Mouse (Mus musculus) kidney, embryonic 15.5 days (tissue): Measurements from ENCODE around the gene Hnrnph3. TPM values are rescaled to one million over a fixed set of nuclear protein-coding genes. Genes with fewer than 3 reads are reported as not detected.
"Not testable (repeated sequence)": the region's sequence is repeated elsewhere in the genome, so short reads cannot be mapped to it uniquely, and the experiment has no call there.

Experiments used
- ATAC-seq: fragments of 200-750 bp; cut with Nextera tagmentation; replicated peaks from 2 replicates; pipeline ENCODE4 v1.8.0; 2017; ENCODE audit warnings: moderate TSS enrichment; ENCODE audit not compliant: low FRiP score
- H3K27ac ChIP-seq: fragments of 300-500 bp; sonication (generic); 2 replicates; pipeline ENCODE4 v1.5.1; 2015; ENCODE audit warnings: mild to moderate bottlenecking, inconsistent platforms
- H3K27me3 ChIP-seq: fragments of 300-500 bp; sonication (generic); 2 replicates; pipeline ENCODE4 v1.6.1; 2015; ENCODE audit warnings: inconsistent platforms
- H3K36me3 ChIP-seq: fragments of 300-500 bp; sonication (generic); 2 replicates; pipeline ENCODE4 v1.6.1; 2015; ENCODE audit warnings: inconsistent platforms
- H3K4me1 ChIP-seq: fragments of 300-500 bp; sonication (generic); 2 replicates; pipeline ENCODE4 v1.6.1; 2015; ENCODE audit warnings: inconsistent platforms
- H3K4me2 ChIP-seq: fragments of 300-500 bp; sonication (generic); 2 replicates; pipeline ENCODE4 v1.6.1; 2015; ENCODE audit warnings: moderate library complexity, mild to moderate bottlenecking, inconsistent platforms
- H3K4me3 ChIP-seq: fragments of 300-500 bp; sonication (generic); replicated peaks from 2 replicates; pipeline ENCODE4 v1.5.1; 2015; ENCODE audit warnings: mild to moderate bottlenecking, inconsistent platforms
- H3K9ac ChIP-seq: fragments of 300-500 bp; sonication (generic); 2 replicates; pipeline ENCODE4 v1.6.1; 2015; ENCODE audit warnings: mild to moderate bottlenecking, inconsistent platforms
- H3K9me3 ChIP-seq: fragments of 300-500 bp; sonication (generic); replicated peaks from 2 replicates; pipeline ENCODE4 v1.6.1; 2016; ENCODE audit warnings: inconsistent platforms
- WGBS: fragments of 180-500 bp; shearing (Covaris S2); methylation state at CpG from one replicate; pipeline ENCODE4 v1.1.7; 2015; ENCODE audit warnings: mixed read lengths; 5-methylcytosine and 5-hydroxymethylcytosine counted together
- polyA plus RNA-seq: library from polyadenylated mRNA; unstranded; fragments of >200 nt; fragmentation: Nextera tagmentation; extraction: Ambion mirVana; gene quantifications from 2 replicates; pipeline ENCODE4 v1.2.1, GENCODE M21; 2015

The Hnrnph3 gene
- polyA plus RNA-seq = 124 and 125 TPM in 2 replicates

DNA sequence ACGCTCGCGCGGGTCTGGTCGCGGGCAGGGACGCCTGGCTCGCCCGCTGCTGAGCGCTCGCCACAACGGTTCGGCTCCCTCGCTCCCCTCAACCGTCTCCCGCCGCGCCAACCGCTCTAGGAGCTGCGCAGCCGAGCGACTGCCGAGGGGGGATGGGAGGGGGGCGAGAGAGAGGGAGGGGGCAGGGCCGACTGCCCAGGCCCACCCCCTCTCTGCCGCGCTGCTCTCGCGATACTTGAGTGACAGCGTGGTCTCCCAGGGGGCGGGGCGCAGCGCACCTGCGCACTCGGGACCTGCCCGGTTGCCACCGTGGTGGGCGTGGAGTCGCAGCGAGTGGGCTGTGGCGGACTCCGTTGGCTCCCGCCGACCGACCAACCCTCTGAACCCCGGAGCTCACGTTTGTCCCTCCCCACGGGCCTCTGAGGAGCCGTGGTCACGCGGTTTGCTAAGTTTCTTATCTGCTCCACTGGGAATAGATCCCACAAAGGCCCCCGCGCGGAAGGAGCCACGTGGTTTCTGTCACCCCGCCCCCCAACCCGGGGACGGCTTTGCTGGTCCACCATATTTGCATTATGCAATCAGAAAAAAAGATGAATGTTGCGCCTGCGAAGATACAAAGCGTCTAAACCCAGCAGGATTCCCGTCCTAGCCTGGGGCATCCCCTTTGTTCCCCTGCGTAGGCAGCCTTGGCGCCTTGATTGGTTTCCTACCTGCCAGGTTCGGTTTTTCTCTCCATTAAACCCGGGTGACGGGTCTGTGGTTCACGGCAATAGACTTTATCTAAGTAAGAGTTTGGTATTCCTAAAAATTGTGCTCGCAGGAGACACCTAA, at the start of gene Hnrnph3, which contains the start of gene Pbld2:
Hnrnph3 (minus strand) TSS at position 469 of the 831 bp plus-strand sequence.
Pbld2 (plus strand) TSS at position 567 of the 831 bp plus-strand sequence.
- no peaks in the 10 kb centered on the region for H3K27me3 ChIP-seq
- H3K36me3 ChIP-seq = no peaks in the 10 kb centered on the region
- peak; percentile 94 for ATAC-seq
- peak within 1 kb of the TSS; percentile 99 for H3K9ac ChIP-seq
- peak within 1 kb of the TSS; percentile 89 for H3K4me3 ChIP-seq
- peaks cover 41% of the 10 kb centered on the region for H3K4me1 ChIP-seq
- H3K9me3 ChIP-seq = no peaks in the 10 kb centered on the region
- peak within 1 kb of the TSS; percentile 100 for H3K27ac ChIP-seq
- under 1% methylated on average over 51 of the region's 69 CpGs for WGBS
- H3K4me2 ChIP-seq = peak within 1 kb of the TSS; percentile 69

GRCm38 (mm10) chr10:63065988-63066387, 42.0 kb upstream of the Hnrnph3 start:
- Histone ChIP-seq H3K27me3 (no peaks in the 10 kb centered on the region), H3K27ac (no peak overlapping the region), H3K4me1 (peaks cover 3% of the 10 kb centered on the region; the same call in 1 of the 2 replicates), H3K9me3 (no peaks in the 10 kb centered on the region), H3K4me2 (no peak overlapping the region), H3K36me3 (no peaks in the 10 kb centered on the region), H3K4me3 (no peak overlapping the region), H3K9ac (no peak overlapping the region)
- 8% methylated on average over 5 of the region's 5 CpGs for WGBS
- peak; percentile 73 for ATAC-seq

- peaks cover 6% of the 10 kb centered on the region for H3K4me1 ChIP-seq
- no peaks in the 10 kb centered on the region for H3K9me3 ChIP-seq
- H3K27me3 ChIP-seq = no peaks in the 10 kb centered on the region
- WGBS = 61% methylated on average over 8 of the region's 8 CpGs
- no peak overlapping the region for H3K4me3 ChIP-seq
- no peak for ATAC-seq
- no peaks in the 10 kb centered on the region for H3K36me3 ChIP-seq
- no peak overlapping the region for H3K9ac ChIP-seq
- no peak overlapping the region for H3K4me2 ChIP-seq
- H3K27ac ChIP-seq = no peak overlapping the region
Observed at GRCm38 (mm10) chr10:63065561-63065960, 41.5 kb upstream of the Hnrnph3 start.

DNA sequence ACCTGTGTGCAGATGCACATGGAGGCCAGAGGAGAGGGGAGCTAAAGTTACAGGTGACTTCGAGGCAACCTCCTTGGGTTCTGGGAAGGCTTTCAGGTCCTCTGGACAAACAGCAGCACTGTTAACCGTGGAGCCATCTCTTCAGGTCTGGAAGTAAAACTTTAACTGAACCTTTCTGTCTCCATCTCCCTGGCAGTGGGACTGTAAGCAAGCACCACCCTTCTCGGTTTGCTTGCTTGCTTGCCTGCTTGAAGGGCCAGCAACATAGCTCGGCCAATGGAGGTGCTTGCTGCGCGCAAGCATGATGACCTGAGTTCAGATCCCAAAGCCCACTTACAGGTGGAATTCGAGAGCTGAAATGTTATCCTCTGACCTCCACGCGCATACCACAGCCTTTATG, 40.5 kb upstream of the Hnrnph3 start:
- H3K27ac ChIP-seq = no peak overlapping the region
- H3K27me3 ChIP-seq = no peaks in the 10 kb centered on the region
- ATAC-seq = no peak
- peaks cover 9% of the 10 kb centered on the region for H3K4me1 ChIP-seq
- H3K36me3 ChIP-seq = no peaks in the 10 kb centered on the region
- WGBS = 69% methylated on average over 9 of the region's 9 CpGs
- no peak overlapping the region for H3K4me2 ChIP-seq
- no peaks in the 10 kb centered on the region for H3K9me3 ChIP-seq
- no peak overlapping the region for H3K4me3 ChIP-seq
- no peak overlapping the region for H3K9ac ChIP-seq

GRCm38 (mm10) chr10:63063365-63063764, 39.3 kb upstream of the Hnrnph3 start:
- 0 out of 2 replicates have a peak, but pooled peaks have one; percentile 30 for ATAC-seq
- H3K27me3 ChIP-seq = no peaks in the 10 kb centered on the region
- H3K4me1 ChIP-seq = peaks cover 9% of the 10 kb centered on the region
- no peak overlapping the region for H3K9ac ChIP-seq
- no peak overlapping the region for H3K4me3 ChIP-seq
- no peaks in the 10 kb centered on the region for H3K36me3 ChIP-seq
- WGBS = 76% methylated on average over 7 of the region's 7 CpGs
- H3K9me3 ChIP-seq = no peaks in the 10 kb centered on the region
- H3K27ac ChIP-seq = no peak overlapping the region
- H3K4me2 ChIP-seq = no peak overlapping the region

DNA sequence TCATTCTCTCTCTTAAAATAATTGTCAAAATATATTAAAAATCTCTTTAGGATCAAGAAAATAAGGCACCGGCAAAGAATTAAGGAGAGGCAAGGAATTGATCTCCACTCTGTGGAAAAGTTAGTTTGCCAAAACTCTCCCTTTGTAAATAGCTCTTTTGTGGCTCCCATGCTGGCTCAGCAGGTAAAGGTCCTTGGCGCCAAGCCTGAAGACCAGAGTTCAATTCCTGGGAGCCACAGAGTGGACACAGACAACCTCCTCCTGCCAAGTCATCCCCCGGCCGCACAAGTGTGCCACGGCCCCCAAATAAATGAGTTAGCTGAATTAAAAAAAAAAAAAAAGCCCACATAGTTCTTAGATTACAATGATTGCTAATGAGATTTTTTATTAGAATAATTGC, 38.7 kb upstream of the Hnrnph3 start:
- H3K27ac ChIP-seq = no peak overlapping the region
- no peak overlapping the region for H3K9ac ChIP-seq
- H3K36me3 ChIP-seq = no peaks in the 10 kb centered on the region
- peaks cover 9% of the 10 kb centered on the region for H3K4me1 ChIP-seq
- H3K9me3 ChIP-seq = no peaks in the 10 kb centered on the region
- no peak overlapping the region for H3K4me3 ChIP-seq
- WGBS = 92% methylated on average over 5 of the region's 5 CpGs
- ATAC-seq = no peak
- H3K27me3 ChIP-seq = no peaks in the 10 kb centered on the region
- no peak overlapping the region for H3K4me2 ChIP-seq

- Histone ChIP-seq H3K36me3 (no peaks in the 10 kb centered on the region), H3K4me2 (0 out of 2 replicates have a peak overlapping the region, but pooled peaks have one; percentile 5), H3K27me3 (no peaks in the 10 kb centered on the region), H3K4me3 (no peak overlapping the region), H3K9me3 (no peaks in the 10 kb centered on the region), H3K9ac (no peak overlapping the region), H3K4me1 (peaks cover 17% of the 10 kb centered on the region), H3K27ac (0 out of 2 replicates have a peak overlapping the region, but pooled peaks have one; percentile 15)
- WGBS = 68% methylated on average over 12 of the region's 12 CpGs
- no peak for ATAC-seq
Observed at GRCm38 (mm10) chr10:63061266-63061665, 37.2 kb upstream of the Hnrnph3 start.

DNA sequence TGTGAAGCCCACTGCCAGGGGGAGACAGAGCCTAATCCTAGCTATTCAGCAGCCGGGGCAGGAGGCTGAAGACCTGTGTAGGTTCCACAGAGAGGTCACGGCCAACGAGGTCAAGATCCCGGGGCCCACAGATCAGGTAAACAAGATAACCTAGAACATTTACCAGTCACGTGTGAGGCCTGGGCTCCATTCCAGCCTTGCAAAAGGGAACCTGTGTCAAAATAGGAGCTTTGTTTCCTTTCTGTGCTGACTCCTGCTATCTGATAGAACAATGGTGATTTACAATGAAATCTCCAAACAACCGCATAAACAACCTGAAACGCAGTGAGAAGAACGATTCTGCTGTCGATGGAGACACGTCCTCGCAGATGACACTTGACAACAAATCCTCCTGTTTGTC, 36.4 kb upstream of the Hnrnph3 start:
- Histone ChIP-seq H3K9ac (no peak overlapping the region), H3K27ac (0 out of 2 replicates have a peak overlapping the region, but pooled peaks have one; percentile 32), H3K36me3 (no peaks in the 10 kb centered on the region), H3K27me3 (no peaks in the 10 kb centered on the region), H3K9me3 (no peaks in the 10 kb centered on the region), H3K4me3 (no peak overlapping the region), H3K4me2 (no peak overlapping the region), H3K4me1 (peaks cover 17% of the 10 kb centered on the region)
- WGBS = 37% methylated on average over 11 of the region's 11 CpGs
- no peak for ATAC-seq

DNA sequence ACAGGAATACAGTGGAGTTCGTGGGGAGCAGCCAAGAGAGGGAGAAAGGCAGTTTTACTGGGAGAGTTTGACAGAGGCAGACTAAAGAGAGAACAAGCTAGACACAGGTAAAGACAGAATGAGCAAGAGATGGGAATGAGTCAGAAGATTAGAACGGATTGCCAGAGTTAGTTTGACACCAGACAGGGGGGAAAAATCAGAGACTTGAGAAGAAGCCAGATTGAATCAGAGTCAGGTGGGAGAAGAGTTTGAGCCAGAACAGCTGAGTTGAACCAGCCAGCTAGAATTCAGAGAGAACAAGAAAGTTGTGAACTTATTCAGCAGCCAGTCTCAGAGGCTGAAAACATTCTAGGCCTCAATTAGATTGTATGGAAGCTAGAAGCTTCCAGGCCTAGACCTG, 35.8 kb upstream of the Hnrnph3 start, which contains the start of gene Pbld1:
Pbld1 (plus strand) TSS at position 301 of the 400 bp plus-strand sequence.
- WGBS = 73% methylated on average over 2 of the region's 2 CpGs
- Histone ChIP-seq H3K4me3 (no peak within 1 kb of the TSS), H3K4me1 (peaks cover 17% of the 10 kb centered on the region), H3K36me3 (no peaks in the 10 kb centered on the region), H3K9ac (no peak within 1 kb of the TSS), H3K4me2 (no peak within 1 kb of the TSS), H3K27me3 (no peaks in the 10 kb centered on the region), H3K27ac (0 out of 2 replicates have a peak within 1 kb of the TSS, but pooled peaks have one; percentile 32), H3K9me3 (no peaks in the 10 kb centered on the region)
- no peak for ATAC-seq

DNA sequence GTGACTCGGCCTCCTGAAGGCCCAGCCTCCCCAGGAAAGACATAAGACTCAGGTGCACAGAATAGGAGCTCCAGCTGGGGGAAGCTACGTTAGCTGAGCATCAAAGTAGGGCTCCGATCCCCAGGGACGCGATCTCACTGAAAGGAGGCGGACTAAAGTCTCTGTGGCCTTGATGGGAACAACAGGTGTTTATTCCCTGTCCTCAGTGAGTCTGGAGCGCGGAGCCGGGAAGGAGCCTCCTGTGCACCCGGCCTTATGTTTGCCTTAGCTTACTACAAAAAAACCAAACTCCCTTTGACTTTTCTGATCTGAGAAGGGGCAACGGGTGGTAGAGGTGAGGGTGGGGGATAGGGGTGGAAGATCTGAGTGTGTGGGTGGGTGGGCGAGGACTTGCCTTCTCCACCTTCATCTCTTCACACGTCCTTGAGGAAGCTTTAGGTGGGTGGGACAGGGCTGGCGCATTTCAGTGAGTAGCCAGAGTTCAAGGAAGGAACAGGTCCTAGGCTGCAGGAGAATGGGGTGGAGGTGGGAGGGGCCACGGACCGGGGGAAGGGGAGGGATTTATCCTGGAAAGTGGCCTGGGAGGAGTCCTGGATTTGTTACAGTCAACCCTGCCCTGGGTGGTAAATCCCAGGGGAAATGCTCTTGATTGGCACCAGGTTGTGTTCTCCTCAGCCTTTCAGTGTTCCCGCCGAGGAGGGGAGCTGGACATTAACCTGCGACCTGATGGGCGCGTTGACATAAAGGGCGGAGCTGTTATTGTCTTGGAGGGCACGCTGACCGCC, 33.1 kb upstream of the Hnrnph3 start:
- Histone ChIP-seq H3K27me3 (no peaks in the 10 kb centered on the region), H3K9me3 (no peaks in the 10 kb centered on the region), H3K4me1 (peaks cover 17% of the 10 kb centered on the region), H3K27ac (no peak overlapping the region), H3K36me3 (no peaks in the 10 kb centered on the region), H3K4me2 (peak overlapping the region; percentile 32), H3K9ac (no peak overlapping the region), H3K4me3 (no peak overlapping the region)
- WGBS = 30% methylated on average over 24 of the region's 24 CpGs
- ATAC-seq = peak; percentile 81

DNA sequence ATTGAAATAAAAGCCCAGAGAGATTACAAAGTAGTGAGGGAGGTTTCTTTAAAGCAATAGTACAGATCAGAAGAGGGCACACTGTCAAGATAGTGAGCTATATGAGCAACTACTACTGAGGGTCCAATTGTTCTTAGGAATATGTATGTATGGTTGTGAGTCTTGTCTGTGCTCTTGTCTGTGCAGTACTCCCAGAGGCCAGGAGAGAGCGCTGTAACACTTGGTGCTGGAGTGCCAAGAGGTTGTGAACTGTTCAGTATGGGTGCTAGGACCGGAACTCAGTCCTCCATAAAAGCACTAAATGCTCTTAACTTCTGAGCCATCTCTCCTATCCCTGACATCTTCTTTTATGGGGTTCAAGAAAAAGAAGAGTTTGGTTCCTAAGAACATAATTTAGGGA, 30.6 kb upstream of the Hnrnph3 start:
- 71% methylated on average over 2 of the region's 2 CpGs for WGBS
- Histone ChIP-seq H3K27me3 (no peaks in the 10 kb centered on the region), H3K27ac (no peak overlapping the region), H3K4me3 (no peak overlapping the region), H3K9me3 (no peaks in the 10 kb centered on the region), H3K4me1 (0 out of 2 replicates have a peak, but pooled peaks cover 8% of the 10 kb centered on the region), H3K4me2 (no peak overlapping the region), H3K36me3 (no peaks in the 10 kb centered on the region), H3K9ac (no peak overlapping the region)
- no peak for ATAC-seq

GRCm38 (mm10) chr10:63054071-63054470, 30.1 kb upstream of the Hnrnph3 start:
- ATAC-seq, H3K27me3 ChIP-seq, H3K4me2 ChIP-seq, H3K4me3 ChIP-seq, H3K27ac ChIP-seq, H3K36me3 ChIP-seq, H3K9me3 ChIP-seq, H3K4me1 ChIP-seq, H3K9ac ChIP-seq: not testable (repeated sequence)
- 89% methylated on average over 6 of the region's 6 CpGs for WGBS
